Mouse (Mus musculus) left cerebral cortex, postnatal 36 days (tissue): ENCODE measurements at regions not wholly inside any gene's neighbourhood (a gene's known extent, or its start where the extent isn't known, plus 50 kb on each side); places are given as distances from the start of the nearest gene placed in this dataset.

Experiments
- DNase-seq, 2 experiments: peaks; one replicate each; pipeline ENCODE4 v3.0.0; 2021 to 2022; ENCODE audit warnings: low spot score in 2 of 2, mixed read lengths in 1 of 2
- intact Hi-C: fragments of 180-260 bp; cut with DNase I; formaldehyde crosslinking; loops from one replicate; pipeline ENCODE4 v1.15.1; 2025

DNA sequence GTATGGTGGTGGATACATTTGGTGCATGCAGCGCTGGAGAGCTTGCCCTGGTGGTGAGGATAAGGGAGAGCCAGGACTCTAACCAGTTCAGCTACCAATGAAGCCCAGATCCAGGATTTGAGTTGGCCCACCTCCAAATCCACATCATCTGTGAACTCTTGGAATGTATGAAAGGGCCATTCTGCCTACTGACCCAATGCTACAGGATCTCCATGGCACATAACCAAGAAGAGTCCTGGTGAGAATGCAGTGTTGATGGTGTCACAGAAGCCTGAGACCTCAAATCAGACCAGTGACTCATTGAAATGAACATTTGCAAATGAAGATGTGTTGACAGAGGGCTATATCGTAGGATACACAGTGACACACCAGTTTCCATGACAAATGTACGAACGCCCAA lies 121.0 kb upstream of the Slitrk5 start:
- intact Hi-C loops = no loop called here
- DNase-seq = no peak

DNA sequence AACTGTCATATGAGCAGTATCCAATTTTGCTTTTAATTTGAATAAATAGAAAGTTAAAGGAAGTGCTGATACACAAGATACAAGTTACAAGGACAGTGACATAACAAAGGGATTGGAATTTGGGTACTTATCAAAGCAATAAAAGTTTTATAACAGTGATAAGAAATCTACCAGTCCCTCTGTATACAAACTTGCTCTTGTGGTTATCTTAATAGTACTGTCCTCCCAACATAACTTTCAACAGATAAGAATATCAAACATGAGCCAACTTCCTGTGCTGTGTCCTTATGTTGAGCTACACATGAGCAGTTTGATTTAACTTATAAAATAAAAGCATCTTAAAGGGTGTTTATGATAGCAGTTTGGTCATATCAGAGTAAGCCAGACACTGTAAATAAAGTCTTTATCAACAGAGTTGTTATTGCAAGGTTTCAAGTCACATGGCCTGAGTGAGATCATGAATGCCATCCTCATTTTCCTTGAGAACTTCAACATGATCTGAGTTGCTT lies 105.5 kb upstream of the Slitrk5 start:
- intact Hi-C loops = no loop called here
- no peak for DNase-seq

DNA sequence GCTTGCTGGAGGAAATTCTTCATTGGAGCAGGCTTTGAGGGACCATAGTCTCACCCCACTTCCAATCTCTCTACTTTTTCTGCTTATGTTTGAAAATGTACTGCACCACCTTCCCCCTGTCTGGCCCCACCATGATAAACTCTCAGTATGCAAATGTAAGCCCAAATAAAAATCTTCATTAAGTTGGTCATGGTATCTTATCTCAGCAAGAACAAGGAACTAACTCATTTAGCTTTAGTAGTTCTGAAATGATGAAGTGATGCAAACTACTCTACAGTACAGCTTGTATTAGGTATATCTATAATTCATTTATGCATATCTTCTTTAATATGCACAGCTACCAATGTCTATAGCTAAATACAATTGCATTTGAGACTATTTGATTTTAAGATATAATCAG lies 97.4 kb upstream of the Slitrk5 start:
- no peak for DNase-seq
- intact Hi-C loops = no loop called here

DNA sequence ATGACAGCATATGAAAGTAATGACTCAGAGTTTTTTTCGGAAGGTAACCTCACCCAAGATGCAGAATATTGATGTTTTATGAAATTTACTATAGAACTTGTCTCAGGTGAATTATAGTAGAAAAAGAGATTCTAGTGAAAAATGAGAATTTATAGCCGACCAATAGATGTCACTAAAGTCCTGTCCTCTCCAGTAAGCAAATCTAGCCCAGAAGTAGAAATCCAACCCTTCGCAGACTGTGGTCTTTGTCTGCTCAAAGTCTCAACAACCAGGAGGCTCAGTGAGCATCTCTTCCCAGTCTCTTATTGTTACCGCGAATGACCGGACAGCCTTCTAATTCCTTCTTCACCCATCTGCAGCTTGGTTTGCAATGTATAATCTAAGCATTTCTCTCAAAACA lies 91.8 kb upstream of the Slitrk5 start:
- intact Hi-C loops = loop anchor here (5.0 kb wide), 1 partner anchor 89 kb away; no protein-coding TSS in a partner anchor
- no peak for DNase-seq

DNA sequence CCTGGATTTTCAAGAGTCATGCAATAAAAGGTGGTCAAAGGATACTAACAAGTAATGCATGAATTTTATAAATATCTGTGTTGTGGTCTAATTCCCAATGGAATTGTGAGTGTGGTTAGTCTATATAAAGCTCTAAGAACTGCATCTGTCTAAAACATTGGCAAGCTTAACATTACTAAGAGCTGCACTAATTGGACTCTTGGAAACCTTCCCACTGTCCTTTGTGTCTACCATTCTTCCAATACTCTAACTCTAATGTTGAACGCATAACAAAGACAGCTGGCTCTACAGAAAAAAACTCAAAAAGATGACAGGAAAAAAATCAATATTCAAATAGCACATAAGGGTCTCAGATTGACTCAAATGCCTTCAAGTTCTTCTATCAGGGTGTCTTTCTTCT lies 58.1 kb upstream of the Slitrk5 start:
- intact Hi-C loops = no loop called here
- DNase-seq = no peak

DNA sequence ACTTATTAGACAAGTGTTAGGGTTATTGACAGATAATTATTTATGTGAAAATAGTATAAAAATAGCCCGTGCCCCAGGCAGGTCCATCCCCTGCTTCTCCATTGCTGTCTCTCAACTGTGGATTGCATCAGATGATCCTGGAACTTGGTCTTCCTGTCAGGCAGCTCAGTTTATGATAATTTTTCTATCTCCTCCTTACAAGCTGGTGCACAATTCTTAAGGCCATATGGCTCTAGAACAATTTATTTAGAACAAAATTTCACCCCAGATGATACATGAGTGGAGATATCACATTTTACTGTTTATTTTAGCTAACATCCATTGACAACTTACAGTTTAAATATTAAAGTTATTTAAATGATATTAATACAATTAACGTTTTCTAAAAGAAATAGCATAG lies 54.1 kb upstream of the Slitrk5 start:
- no peak for DNase-seq
- intact Hi-C loops = no loop called here
